Mouse (Mus musculus) limb, embryonic 11.5 days (tissue): Measurements from ENCODE around the gene Actg2. TPM values are rescaled to one million over a fixed set of nuclear protein-coding genes. Genes with fewer than 3 reads are reported as not detected.

ENCODE experiments used
- ATAC-seq: fragments of 200-750 bp; cut with Nextera tagmentation; 2 replicates; pipeline ENCODE4 v1.8.0; 2017; ENCODE audit warnings: low read depth; ENCODE audit not compliant: insufficient number of reproducible peaks, low FRiP score, low TSS enrichment
- DNase-seq: peaks from one replicate; pipeline ENCODE4 v3.0.0-alpha.2; 2015; ENCODE audit warnings: low spot score
- H3K27ac ChIP-seq: fragments of 300-500 bp; sonication (generic); replicated peaks from 2 replicates; pipeline ENCODE4 v1.5.1; 2014; ENCODE audit warnings: low read depth, mild to moderate bottlenecking, low read length
- H3K27me3 ChIP-seq: fragments of 300-500 bp; sonication (generic); 2 replicates; pipeline ENCODE4 v1.6.1; 2014; ENCODE audit warnings: mild to moderate bottlenecking, low read length, mixed read lengths; ENCODE audit not compliant: control insufficient read depth, insufficient read depth
- H3K36me3 ChIP-seq: fragments of 300-500 bp; sonication (generic); 2 replicates; pipeline ENCODE4 v1.6.1; 2014; ENCODE audit warnings: mild to moderate bottlenecking, low read length, moderate library complexity, mixed read lengths; ENCODE audit not compliant: control insufficient read depth, insufficient read depth
- H3K4me1 ChIP-seq: fragments of 300-500 bp; sonication (generic); 2 replicates; pipeline ENCODE4 v1.6.1; 2014; ENCODE audit warnings: low read length, mixed read lengths; ENCODE audit not compliant: control insufficient read depth, insufficient read depth
- H3K4me2 ChIP-seq: fragments of 300-500 bp; sonication (generic); 2 replicates; pipeline ENCODE4 v1.6.1; 2014; ENCODE audit warnings: low read depth, mild to moderate bottlenecking, moderate library complexity; ENCODE audit not compliant: severe bottlenecking
- H3K4me3 ChIP-seq: fragments of 300-500 bp; sonication (generic); 2 replicates; pipeline ENCODE4 v1.5.1; 2014; ENCODE audit warnings: low read depth, low read length
- H3K9ac ChIP-seq: fragments of 300-500 bp; sonication (generic); 2 replicates; pipeline ENCODE4 v1.6.1; 2014; ENCODE audit warnings: mild to moderate bottlenecking, low read length
- H3K9me3 ChIP-seq: fragments of 300-500 bp; sonication (generic); 2 replicates; pipeline ENCODE4 v1.6.1; 2016; ENCODE audit warnings: low read length; ENCODE audit not compliant: control insufficient read depth
- WGBS: fragments of 180-500 bp; shearing (Covaris S2); extraction: QIAGEN DNeasy Blood & Tissue Kit; methylation state at CpG from one replicate; pipeline ENCODE4 v1.1.7; 2014; 5-methylcytosine and 5-hydroxymethylcytosine counted together
- polyA plus RNA-seq: library from polyadenylated mRNA; unstranded; fragments of >200 nt; fragmentation: Nextera tagmentation; extraction: Ambion mirVana; gene quantifications from 2 replicates; pipeline ENCODE4 v1.2.1, GENCODE M21; 2014

The Actg2 gene
- polyA plus RNA-seq, 1 experiment from 2014 or later = 0.76 TPM

DNA sequence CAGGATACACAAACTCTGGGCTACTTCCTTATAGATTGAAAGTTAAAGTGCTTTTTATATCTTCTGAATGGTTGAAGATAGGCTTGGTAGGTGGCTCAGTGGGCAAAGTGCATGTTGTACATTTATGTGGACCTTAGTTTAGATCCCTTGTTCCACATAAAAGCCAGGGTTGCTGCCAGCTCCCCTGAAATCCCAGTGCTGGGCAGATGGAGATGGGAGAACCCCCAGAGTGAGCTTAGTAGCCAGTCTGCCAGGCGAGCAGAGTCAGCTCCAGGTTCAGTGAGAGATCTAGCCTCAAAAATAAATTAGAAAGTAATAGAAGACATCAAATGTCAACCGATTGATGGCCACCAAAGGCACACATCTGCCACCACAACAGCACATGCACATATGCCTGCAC is 3.5 kb downstream of the Actg2 start:
- WGBS = 68% methylated on average over 2 of the region's 2 CpGs
- H3K4me2 ChIP-seq = no peak overlapping the region
- ATAC-seq = no peak

DNA sequence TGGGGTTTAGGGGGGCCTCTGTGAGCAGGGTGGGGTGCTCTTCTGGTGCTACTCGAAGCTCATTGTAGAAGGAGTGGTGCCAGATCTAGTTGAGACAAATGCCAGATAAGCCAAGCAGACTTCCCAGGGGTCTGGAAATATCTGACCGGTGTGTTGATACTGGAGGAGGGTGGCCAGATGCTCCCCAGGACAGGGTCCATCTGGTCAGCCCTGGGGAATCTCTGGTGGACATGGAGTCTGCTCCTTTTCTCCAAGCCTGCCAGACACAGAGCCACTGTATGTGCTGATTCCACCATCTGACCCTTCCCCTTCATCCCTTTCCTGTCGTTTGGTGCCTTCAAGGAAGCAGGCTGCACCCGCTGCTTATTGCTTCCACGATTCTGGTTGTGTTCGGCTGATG is 12.9 kb downstream of the Actg2 start:
- Histone ChIP-seq H3K4me3 (no peak overlapping the region), H3K4me2 (no peak overlapping the region), H3K36me3 (no peaks in the 10 kb centered on the region), H3K27ac (no peak overlapping the region), H3K4me1 (no peaks in the 10 kb centered on the region), H3K9ac (no peak overlapping the region; the same call in 1 of the 2 replicates), H3K27me3 (no peaks in the 10 kb centered on the region), H3K9me3 (no peaks in the 10 kb centered on the region)
- ATAC-seq = no peak
- WGBS = 43% methylated on average over 6 of the region's 6 CpGs
- no peak for DNase-seq

More for the DNA sequence above, 3.5 kb downstream of the Actg2 start:
- no peak for DNase-seq
- H3K27ac ChIP-seq = no peak overlapping the region
- no peak overlapping the region for H3K4me3 ChIP-seq
- no peaks in the 10 kb centered on the region for H3K27me3 ChIP-seq
- H3K9me3 ChIP-seq = no peaks in the 10 kb centered on the region
- H3K9ac ChIP-seq = no peak overlapping the region
- no peaks in the 10 kb centered on the region for H3K36me3 ChIP-seq
- no peaks in the 10 kb centered on the region for H3K4me1 ChIP-seq

DNA sequence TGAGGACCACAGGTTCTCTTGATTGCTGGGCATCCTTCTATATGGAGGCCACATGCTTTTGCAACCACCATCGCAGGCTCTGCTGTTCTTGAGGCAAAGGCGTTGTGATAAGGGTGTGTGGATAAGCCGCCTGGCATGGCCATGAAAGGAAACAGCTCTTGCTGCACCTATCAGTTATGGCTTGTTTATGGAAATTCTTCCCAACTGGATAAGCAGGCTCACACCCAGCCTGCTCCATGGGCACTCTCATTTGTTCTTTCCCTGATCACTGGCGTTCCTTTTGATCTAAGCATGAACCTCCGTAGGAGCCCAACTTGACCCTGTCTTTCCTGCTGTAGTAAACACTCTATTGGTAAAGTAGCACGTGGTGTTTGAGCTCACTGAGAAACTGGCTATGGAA is 14.3 kb downstream of the Actg2 start:
- no peaks in the 10 kb centered on the region for H3K27me3 ChIP-seq
- H3K4me3 ChIP-seq = no peak overlapping the region
- 76% methylated on average over 6 of the region's 6 CpGs for WGBS
- ATAC-seq (no peak), DNase-seq (no peak)
- H3K9ac ChIP-seq = no peak overlapping the region
- no peaks in the 10 kb centered on the region for H3K9me3 ChIP-seq
- H3K36me3 ChIP-seq = no peaks in the 10 kb centered on the region
- H3K4me2 ChIP-seq = no peak overlapping the region
- H3K27ac ChIP-seq = no peak overlapping the region
- no peaks in the 10 kb centered on the region for H3K4me1 ChIP-seq

- Histone ChIP-seq H3K4me2 (no peak overlapping the region), H3K9me3 (no peaks in the 10 kb centered on the region), H3K4me3 (no peak overlapping the region), H3K9ac (no peak overlapping the region), H3K4me1 (no peaks in the 10 kb centered on the region), H3K36me3 (no peaks in the 10 kb centered on the region), H3K27me3 (no peaks in the 10 kb centered on the region), H3K27ac (no peak overlapping the region)
- DNase-seq (no peak), ATAC-seq (no peak)
- 86% methylated on average over 3 of the region's 3 CpGs for WGBS
These were observed 17.4 kb downstream of the Actg2 start for GRCm38 (mm10) chr6:83518637-83519036.

GRCm38 (mm10) chr6:83515172-83515571 is 20.9 kb downstream of the Actg2 start:
- Histone ChIP-seq H3K27ac (no peak overlapping the region), H3K9me3 (no peaks in the 10 kb centered on the region), H3K27me3 (no peaks in the 10 kb centered on the region), H3K4me2 (no peak overlapping the region), H3K36me3 (no peaks in the 10 kb centered on the region), H3K4me3 (no peak overlapping the region), H3K4me1 (no peaks in the 10 kb centered on the region), H3K9ac (no peak overlapping the region)
- 72% methylated on average over 3 of the region's 3 CpGs for WGBS
- no peak for ATAC-seq
- DNase-seq = no peak

- peak; percentile 65 for DNase-seq
- no peaks in the 10 kb centered on the region for H3K9me3 ChIP-seq
- ATAC-seq = no peak
- H3K36me3 ChIP-seq = no peaks in the 10 kb centered on the region
- no peak overlapping the region for H3K9ac ChIP-seq
- 24% methylated on average over 1 of the region's 1 CpGs for WGBS
- H3K27ac ChIP-seq = no peak overlapping the region
- H3K4me3 ChIP-seq = no peak overlapping the region
- no peaks in the 10 kb centered on the region for H3K27me3 ChIP-seq
- H3K4me2 ChIP-seq = no peak overlapping the region
- 0 out of 2 replicates have a peak, but pooled peaks cover 2% of the 10 kb centered on the region for H3K4me1 ChIP-seq
These were observed 23.6 kb downstream of the Actg2 start for GRCm38 (mm10) chr6:83512495-83512894.

GRCm38 (mm10) chr6:83510210-83510609 is 25.9 kb downstream of the Actg2 start:
- ATAC-seq = no peak
- Histone ChIP-seq H3K4me1 (0 out of 2 replicates have a peak, but pooled peaks cover 10% of the 10 kb centered on the region), H3K4me2 (no peak overlapping the region)

DNA sequence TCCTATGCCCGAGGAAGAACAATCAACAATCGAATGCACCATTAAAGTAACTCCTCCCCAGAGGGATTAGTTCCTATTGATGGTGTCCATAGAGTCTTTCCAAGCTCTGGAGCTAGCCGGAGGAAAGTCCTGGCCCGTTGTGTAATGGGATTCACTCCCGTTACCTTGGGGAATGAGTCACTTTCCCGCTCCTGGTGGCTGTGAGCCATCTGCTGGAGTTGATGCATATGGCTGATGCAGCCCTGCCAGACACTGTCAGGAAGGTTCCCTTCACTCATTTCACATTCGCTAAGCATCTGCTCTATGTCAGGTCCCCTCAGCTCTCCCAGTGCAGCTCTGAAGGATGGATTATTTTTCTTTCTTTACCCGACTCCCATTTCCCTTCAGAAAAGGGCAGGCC is 26.6 kb downstream of the Actg2 start:
- Histone ChIP-seq H3K36me3 (no peaks in the 10 kb centered on the region), H3K27me3 (no peaks in the 10 kb centered on the region), H3K9ac (no peak overlapping the region), H3K4me1 (0 out of 2 replicates have a peak, but pooled peaks cover 10% of the 10 kb centered on the region), H3K9me3 (no peaks in the 10 kb centered on the region), H3K4me2 (no peak overlapping the region), H3K4me3 (no peak overlapping the region), H3K27ac (no peak overlapping the region)
- no peak for DNase-seq
- 58% methylated on average over 8 of the region's 8 CpGs for WGBS
- no peak for ATAC-seq

More at GRCm38 (mm10) chr6:83510210-83510609, 25.9 kb downstream of the Actg2 start:
- Histone ChIP-seq H3K27ac (no peak overlapping the region), H3K36me3 (no peaks in the 10 kb centered on the region), H3K4me3 (no peak overlapping the region), H3K9ac (no peak overlapping the region), H3K9me3 (no peaks in the 10 kb centered on the region), H3K27me3 (no peaks in the 10 kb centered on the region)
- 61% methylated on average over 2 of the region's 2 CpGs for WGBS
- no peak for DNase-seq

DNA sequence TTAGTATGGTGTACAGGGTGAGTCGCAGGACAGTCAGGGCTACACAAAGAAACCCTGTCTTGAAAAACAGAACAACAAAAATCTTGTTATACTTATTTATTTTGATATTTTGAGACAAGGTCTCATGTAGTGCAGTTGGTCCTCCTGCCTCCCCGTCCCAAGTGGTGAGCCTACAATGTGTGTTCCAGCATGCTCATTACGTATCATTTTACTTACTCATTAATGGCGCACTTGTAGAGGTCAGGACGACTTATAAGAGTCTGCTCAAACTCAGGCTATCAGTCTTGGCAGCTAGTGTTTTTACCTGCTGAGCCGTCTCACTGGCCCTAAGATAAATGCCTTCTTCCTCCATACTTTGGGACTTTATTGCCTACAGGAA is 28.9 kb downstream of the Actg2 start:
- no peaks in the 10 kb centered on the region for H3K36me3 ChIP-seq
- WGBS = 35% methylated on average over 6 of the region's 6 CpGs
- no peaks in the 10 kb centered on the region for H3K9me3 ChIP-seq
- DNase-seq (no peak), ATAC-seq (peak; percentile 22; the same call in 1 of the 2 replicates)
- peak overlapping the region; percentile 69 for H3K4me2 ChIP-seq
- peak overlapping the region; percentile 39; the same call in 1 of the 2 replicates for H3K27ac ChIP-seq
- peak overlapping the region; percentile 50 for H3K9ac ChIP-seq
- H3K27me3 ChIP-seq = no peaks in the 10 kb centered on the region
- 0 out of 2 replicates have a peak, but pooled peaks cover 10% of the 10 kb centered on the region for H3K4me1 ChIP-seq
- H3K4me3 ChIP-seq = peak overlapping the region; percentile 72
